Mouse (Mus musculus): ENCODE measurements around the gene Nrf1. TPM values are rescaled to one million over a fixed set of nuclear protein-coding genes. Genes with fewer than 3 reads are reported as not detected.

The Nrf1 gene
- polyA plus RNA-seq, 1 experiment from 2014 or later: 14.0 TPM

GRCm38 (mm10) chr6:30167192-30167591, 119.4 kb downstream of the Nrf1 start:
- TF ChIP-seq CTCF (IDR thresholded peaks at IDR 0.05; ENCODE audit: low read depth): no peak
- Histone ChIP-seq H3K4me3 (ENCODE audit: low read depth, low read length) (no peak overlapping the region), H3K4me1 (replicated peaks; ENCODE audit: control insufficient read depth, insufficient read depth, low read length) (no peaks in the 10 kb centered on the region), H3K9ac (ENCODE audit: low read depth, low read length) (no peak overlapping the region), H3K36me3 (ENCODE audit: control insufficient read depth, insufficient read depth) (peaks cover 7% of the 10 kb centered on the region; the same call in 1 of the 2 replicates), H3K27me3 (replicated peaks; ENCODE audit: control insufficient read depth, insufficient read depth, low read length) (peaks cover 15% of the 10 kb centered on the region; the same call in 1 of the 2 replicates), H3K27ac (ENCODE audit: low read depth, low read length) (no peak overlapping the region), H3K4me2 (replicated peaks; ENCODE audit: low read depth) (no peak overlapping the region), H3K9me3 (ENCODE audit: control insufficient read depth) (no peaks in the 10 kb centered on the region)
- WGBS: 54% methylated on average over 11 of the region's 11 CpGs
- ATAC-seq: no peak

- H3K27ac ChIP-seq (ENCODE audit: low read depth, low read length): no peak overlapping the region
- H3K27me3 ChIP-seq (replicated peaks; ENCODE audit: control insufficient read depth, insufficient read depth, low read length): peaks cover 26% of the 10 kb centered on the region
- H3K4me3 ChIP-seq (ENCODE audit: low read depth, low read length): no peak overlapping the region
- no peak for TF ChIP-seq CTCF (IDR thresholded peaks at IDR 0.05; ENCODE audit: low read depth)
- no peak for ATAC-seq
- no peaks in the 10 kb centered on the region for H3K9me3 ChIP-seq (ENCODE audit: control insufficient read depth)
- H3K9ac ChIP-seq (ENCODE audit: low read depth, low read length): no peak overlapping the region
- WGBS: 86% methylated on average over 3 of the region's 3 CpGs
- peaks cover 7% of the 10 kb centered on the region; the same call in 1 of the 2 replicates for H3K36me3 ChIP-seq (ENCODE audit: control insufficient read depth, insufficient read depth)
- no peak overlapping the region for H3K4me2 ChIP-seq (replicated peaks; ENCODE audit: low read depth)
- no peaks in the 10 kb centered on the region for H3K4me1 ChIP-seq (replicated peaks; ENCODE audit: control insufficient read depth, insufficient read depth, low read length)
Observed at GRCm38 (mm10) chr6:30168275-30168674, 120.5 kb downstream of the Nrf1 start.

- TF ChIP-seq CTCF (IDR thresholded peaks at IDR 0.05; ENCODE audit: low read depth): no peak
- Histone ChIP-seq H3K27ac (ENCODE audit: low read depth, low read length) (no peak overlapping the region), H3K36me3 (ENCODE audit: control insufficient read depth, insufficient read depth) (peaks cover 7% of the 10 kb centered on the region; the same call in 1 of the 2 replicates), H3K9ac (ENCODE audit: low read depth, low read length) (no peak overlapping the region), H3K9me3 (ENCODE audit: control insufficient read depth) (no peaks in the 10 kb centered on the region), H3K4me1 (replicated peaks; ENCODE audit: control insufficient read depth, insufficient read depth, low read length) (no peaks in the 10 kb centered on the region), H3K4me2 (replicated peaks; ENCODE audit: low read depth) (no peak overlapping the region), H3K4me3 (ENCODE audit: low read depth, low read length) (no peak overlapping the region), H3K27me3 (replicated peaks; ENCODE audit: control insufficient read depth, insufficient read depth, low read length) (peaks cover 35% of the 10 kb centered on the region)
- no peak for ATAC-seq
- WGBS: 83% methylated on average over 12 of the region's 12 CpGs
Observed at GRCm38 (mm10) chr6:30169148-30169547, 121.4 kb downstream of the Nrf1 start.

GRCm38 (mm10) chr6:30171226-30171625, 123.4 kb downstream of the Nrf1 start:
- Histone ChIP-seq H3K4me1 (replicated peaks; ENCODE audit: control insufficient read depth, insufficient read depth, low read length) (no peaks in the 10 kb centered on the region), H3K4me2 (replicated peaks; ENCODE audit: low read depth) (no peak overlapping the region), H3K9ac (ENCODE audit: low read depth, low read length) (no peak overlapping the region), H3K27me3 (replicated peaks; ENCODE audit: control insufficient read depth, insufficient read depth, low read length) (peaks cover 55% of the 10 kb centered on the region), H3K9me3 (ENCODE audit: control insufficient read depth) (no peaks in the 10 kb centered on the region), H3K36me3 (ENCODE audit: control insufficient read depth, insufficient read depth) (no peaks in the 10 kb centered on the region), H3K27ac (ENCODE audit: low read depth, low read length) (no peak overlapping the region), H3K4me3 (ENCODE audit: low read depth, low read length) (no peak overlapping the region)
- ATAC-seq: no peak
- WGBS: 37% methylated on average over 8 of the region's 8 CpGs
- no peak for TF ChIP-seq CTCF (IDR thresholded peaks at IDR 0.05; ENCODE audit: low read depth)

DNA sequence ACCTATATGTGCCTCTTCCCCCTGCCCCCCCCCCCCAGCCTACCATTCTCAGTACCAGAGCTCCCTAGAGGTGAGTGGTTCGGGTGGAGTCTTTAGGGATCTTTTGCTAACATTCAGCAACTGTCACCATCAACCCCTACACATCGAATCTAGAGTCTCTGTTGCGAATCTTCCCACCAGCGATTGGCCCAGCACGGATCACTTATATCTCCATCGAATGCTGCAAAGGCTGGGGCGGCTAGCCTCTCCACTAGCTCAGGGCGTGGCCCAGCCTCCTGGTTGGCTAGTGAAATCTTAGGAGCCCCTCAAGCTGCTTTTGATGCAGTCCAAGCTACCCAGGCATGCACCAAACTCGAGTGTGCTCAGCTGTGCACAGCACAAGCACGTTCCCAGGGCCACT, 124.2 kb downstream of the Nrf1 start:
- Histone ChIP-seq H3K9ac (ENCODE audit: low read depth, low read length) (no peak overlapping the region), H3K36me3 (ENCODE audit: control insufficient read depth, insufficient read depth) (no peaks in the 10 kb centered on the region), H3K27me3 (replicated peaks; ENCODE audit: control insufficient read depth, insufficient read depth, low read length) (peaks cover 63% of the 10 kb centered on the region), H3K4me3 (ENCODE audit: low read depth, low read length) (no peak overlapping the region), H3K9me3 (ENCODE audit: control insufficient read depth) (no peaks in the 10 kb centered on the region), H3K27ac (ENCODE audit: low read depth, low read length) (no peak overlapping the region), H3K4me2 (replicated peaks; ENCODE audit: low read depth) (no peak overlapping the region), H3K4me1 (replicated peaks; ENCODE audit: control insufficient read depth, insufficient read depth, low read length) (no peaks in the 10 kb centered on the region)
- TF ChIP-seq CTCF (IDR thresholded peaks at IDR 0.05; ENCODE audit: low read depth): no peak
- ATAC-seq: no peak
- 42% methylated on average over 10 of the region's 10 CpGs for WGBS

DNA sequence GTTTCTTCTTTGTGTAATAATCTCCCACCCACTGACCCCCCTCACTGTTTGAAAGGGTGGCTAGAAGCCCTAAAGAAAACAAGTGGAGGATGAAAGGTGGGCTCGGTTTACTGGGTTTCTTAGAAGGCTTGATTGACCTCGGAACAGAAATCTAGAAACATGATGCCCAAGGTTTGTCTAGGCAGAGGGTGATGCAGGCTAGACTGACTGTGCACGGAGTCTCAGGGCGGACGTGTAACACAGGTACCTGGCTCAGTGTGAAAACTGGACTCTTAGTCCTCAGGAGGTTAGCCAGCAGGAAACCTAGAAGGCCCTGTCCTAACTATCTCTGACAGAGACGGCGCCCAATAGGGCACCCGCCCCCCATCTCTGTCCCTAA, 124.6 kb downstream of the Nrf1 start:
- Histone ChIP-seq H3K27ac (ENCODE audit: low read depth, low read length) (no peak overlapping the region), H3K27me3 (replicated peaks; ENCODE audit: control insufficient read depth, insufficient read depth, low read length) (peaks cover 67% of the 10 kb centered on the region), H3K4me3 (ENCODE audit: low read depth, low read length) (peak overlapping the region; percentile 57), H3K9ac (ENCODE audit: low read depth, low read length) (no peak overlapping the region), H3K9me3 (ENCODE audit: control insufficient read depth) (no peaks in the 10 kb centered on the region), H3K4me2 (replicated peaks; ENCODE audit: low read depth) (peak overlapping the region; percentile 85), H3K4me1 (replicated peaks; ENCODE audit: control insufficient read depth, insufficient read depth, low read length) (no peaks in the 10 kb centered on the region), H3K36me3 (ENCODE audit: control insufficient read depth, insufficient read depth) (no peaks in the 10 kb centered on the region)
- 32% methylated on average over 8 of the region's 8 CpGs for WGBS
- TF ChIP-seq CTCF (IDR thresholded peaks at IDR 0.05; ENCODE audit: low read depth): no peak
- ATAC-seq: no peak

All from intestine, postnatal 0 days (tissue).